Mouse (Mus musculus): ENCODE data around the gene Ptprn2. TPM values are rescaled to one million over a fixed set of nuclear protein-coding genes. Genes with fewer than 3 reads are reported as not detected.

Gene Ptprn2
- polyA plus RNA-seq, 1 experiment: 0.37 TPM

DNA sequence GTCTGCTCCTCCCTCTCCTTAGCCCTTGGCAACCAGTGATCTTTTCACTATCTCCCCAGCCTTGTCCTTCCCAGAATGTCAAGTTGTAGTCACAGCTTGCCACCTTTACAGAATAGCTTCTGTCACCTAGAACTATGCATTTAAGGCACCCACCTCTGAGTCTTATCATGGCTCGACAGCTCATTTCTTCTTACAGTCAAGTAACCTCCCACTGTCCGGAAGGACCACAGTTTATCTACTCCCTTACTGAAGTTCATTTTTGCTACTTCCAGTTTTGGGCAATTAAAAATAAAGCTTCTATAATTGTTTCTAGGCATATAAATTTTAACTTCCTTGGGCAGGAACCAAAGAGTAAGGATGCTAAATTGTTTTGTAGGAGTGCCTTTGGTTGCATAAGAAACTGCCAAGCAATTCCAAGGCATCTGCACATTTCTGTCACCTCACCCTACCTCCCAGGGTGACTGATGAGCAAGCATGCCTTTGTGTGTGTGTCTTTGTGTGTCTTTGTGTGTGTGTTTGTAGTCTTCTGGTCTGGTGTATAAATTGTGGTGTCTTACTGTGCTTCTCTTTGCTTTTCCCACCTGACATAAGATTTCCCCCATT, 516.1 kb downstream of the Ptprn2 start:
- H3K36me3 ChIP-seq (ENCODE audit: control insufficient read depth, insufficient read depth, low read length, poor library complexity, severe bottlenecking): no peaks in the 10 kb centered on the region
- no peaks in the 10 kb centered on the region for H3K9me3 ChIP-seq (replicated peaks; ENCODE audit: control insufficient read depth, insufficient read depth, low read length, poor library complexity, severe bottlenecking)
- H3K9ac ChIP-seq (ENCODE audit: low read depth, poor library complexity, severe bottlenecking): no peak overlapping the region
- no peaks in the 10 kb centered on the region for H3K27me3 ChIP-seq (ENCODE audit: control insufficient read depth, insufficient read depth, low read length, poor library complexity, severe bottlenecking)
- TF ChIP-seq POLR2A (IDR thresholded peaks at IDR 0.05; ENCODE audit: insufficient read depth, low read length): no peak
- no peak for TF ChIP-seq CTCF (IDR thresholded peaks at IDR 0.05; ENCODE audit: low read depth, low read length)
- no peak for TF ChIP-seq EP300 (IDR thresholded peaks at IDR 0.05; ENCODE audit: insufficient read depth, low read depth, low read length)
- no peak overlapping the region for H3K4me3 ChIP-seq (ENCODE audit: low read depth, low read length)
- H3K27ac ChIP-seq (ENCODE audit: insufficient read depth, low read length): no peak overlapping the region
- H3K4me1 ChIP-seq (ENCODE audit: control insufficient read depth, insufficient read depth, low read length): no peaks in the 10 kb centered on the region

DNA sequence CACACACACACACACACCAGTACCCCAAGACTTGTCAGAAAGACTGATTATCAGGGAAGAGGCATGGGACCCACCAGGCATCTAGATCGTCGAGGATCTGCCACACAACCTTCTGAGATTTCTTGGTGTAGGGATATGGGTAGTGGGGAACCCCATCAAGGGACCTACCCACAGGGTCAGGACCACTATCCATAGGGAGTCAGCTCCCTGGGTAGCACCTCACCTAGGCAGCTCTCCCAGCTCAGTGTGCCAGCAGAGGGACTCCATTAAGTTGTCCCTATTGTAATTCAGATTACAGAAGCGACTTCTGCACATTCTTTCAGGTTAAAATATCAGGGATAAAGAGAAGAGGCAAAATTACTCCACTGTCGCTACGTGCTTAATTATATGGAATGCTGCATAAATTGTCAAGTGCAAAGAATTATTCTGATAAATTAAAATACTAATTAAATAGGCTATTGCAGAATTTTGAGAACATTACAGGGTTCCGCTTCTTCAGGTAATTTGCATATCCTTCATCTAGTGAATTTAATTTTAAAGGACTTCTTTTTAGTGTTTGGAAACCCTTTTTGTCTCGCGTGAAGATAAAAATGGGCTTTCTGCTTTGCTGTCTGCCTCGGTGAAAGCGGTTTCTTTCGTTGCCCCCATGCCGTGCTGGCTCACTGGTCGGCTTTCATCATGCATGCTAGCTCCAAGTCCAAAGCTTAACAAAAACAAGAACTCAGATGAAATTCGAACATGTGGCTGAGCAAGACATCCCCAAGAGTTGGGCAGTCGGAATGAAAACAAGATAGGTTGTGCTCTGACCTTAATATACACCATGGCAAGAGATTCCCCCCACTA, 531.5 kb downstream of the Ptprn2 start:
- Histone ChIP-seq H3K4me3 (ENCODE audit: low read depth, low read length) (no peak overlapping the region), H3K9ac (ENCODE audit: low read depth, poor library complexity, severe bottlenecking) (no peak overlapping the region), H3K9me3 (replicated peaks; ENCODE audit: control insufficient read depth, insufficient read depth, low read length, poor library complexity, severe bottlenecking) (no peaks in the 10 kb centered on the region), H3K4me1 (ENCODE audit: control insufficient read depth, insufficient read depth, low read length) (no peaks in the 10 kb centered on the region), H3K36me3 (ENCODE audit: control insufficient read depth, insufficient read depth, low read length, poor library complexity, severe bottlenecking) (no peaks in the 10 kb centered on the region), H3K27ac (ENCODE audit: insufficient read depth, low read length) (no peak overlapping the region), H3K27me3 (ENCODE audit: control insufficient read depth, insufficient read depth, low read length, poor library complexity, severe bottlenecking) (no peaks in the 10 kb centered on the region)
- TF ChIP-seq EP300 (IDR thresholded peaks at IDR 0.05; ENCODE audit: insufficient read depth, low read depth, low read length) (no peak), POLR2A (IDR thresholded peaks at IDR 0.05; ENCODE audit: insufficient read depth, low read length) (no peak), CTCF (IDR thresholded peaks at IDR 0.05; ENCODE audit: low read depth, low read length) (no peak)

DNA sequence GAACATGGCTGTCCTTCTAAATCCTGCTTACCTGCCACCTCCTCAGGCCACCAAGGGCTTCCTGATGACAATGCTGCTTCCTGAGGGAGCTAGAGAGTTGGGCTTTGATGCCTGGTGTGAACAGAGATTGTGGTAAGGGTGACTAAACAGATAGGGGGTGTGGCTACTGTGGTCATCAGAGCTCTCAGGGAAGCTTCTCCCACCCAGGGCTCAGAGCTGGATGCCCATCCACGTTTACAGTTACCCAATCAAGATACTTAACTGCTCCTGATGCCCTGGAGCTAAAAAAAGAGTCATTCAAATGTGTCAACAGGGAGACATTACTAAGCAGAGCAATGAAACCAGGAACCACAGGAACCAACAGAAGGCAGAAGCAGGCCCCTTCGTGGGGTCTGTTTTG, 532.4 kb downstream of the Ptprn2 start:
- Histone ChIP-seq H3K27ac (ENCODE audit: insufficient read depth, low read length) (no peak overlapping the region), H3K27me3 (ENCODE audit: control insufficient read depth, insufficient read depth, low read length, poor library complexity, severe bottlenecking) (no peaks in the 10 kb centered on the region), H3K9me3 (replicated peaks; ENCODE audit: control insufficient read depth, insufficient read depth, low read length, poor library complexity, severe bottlenecking) (no peaks in the 10 kb centered on the region), H3K4me3 (ENCODE audit: low read depth, low read length) (no peak overlapping the region), H3K4me1 (ENCODE audit: control insufficient read depth, insufficient read depth, low read length) (no peaks in the 10 kb centered on the region), H3K9ac (ENCODE audit: low read depth, poor library complexity, severe bottlenecking) (no peak overlapping the region), H3K36me3 (ENCODE audit: control insufficient read depth, insufficient read depth, low read length, poor library complexity, severe bottlenecking) (no peaks in the 10 kb centered on the region)
- no peak for TF ChIP-seq POLR2A (IDR thresholded peaks at IDR 0.05; ENCODE audit: insufficient read depth, low read length)
- no peak for TF ChIP-seq CTCF (IDR thresholded peaks at IDR 0.05; ENCODE audit: low read depth, low read length)
- no peak for TF ChIP-seq EP300 (IDR thresholded peaks at IDR 0.05; ENCODE audit: insufficient read depth, low read depth, low read length)

DNA sequence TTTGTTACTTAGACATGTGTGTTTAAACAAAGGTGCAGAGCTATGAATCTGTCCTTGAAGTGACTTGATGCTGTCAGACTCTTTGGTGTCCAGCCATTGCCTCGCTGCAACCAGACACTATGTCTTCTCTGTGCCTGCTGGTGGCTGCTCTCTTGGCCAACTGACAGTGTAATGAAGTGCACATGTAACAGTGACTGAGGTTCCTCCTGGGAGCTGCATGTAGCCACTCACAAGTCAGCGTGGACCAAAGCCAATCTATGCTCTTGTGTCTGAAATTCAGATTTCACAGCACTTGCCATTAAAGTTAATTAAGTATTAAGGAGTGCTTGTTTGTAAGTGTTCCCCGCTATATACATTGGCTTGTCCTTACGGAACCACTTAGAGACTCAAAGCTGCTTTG, 537.7 kb downstream of the Ptprn2 start:
- no peak overlapping the region for H3K27ac ChIP-seq (ENCODE audit: insufficient read depth, low read length)
- H3K9ac ChIP-seq (ENCODE audit: low read depth, poor library complexity, severe bottlenecking): no peak overlapping the region
- H3K4me3 ChIP-seq (ENCODE audit: low read depth, low read length): no peak overlapping the region
- H3K4me1 ChIP-seq (ENCODE audit: control insufficient read depth, insufficient read depth, low read length): no peaks in the 10 kb centered on the region
- no peaks in the 10 kb centered on the region for H3K9me3 ChIP-seq (replicated peaks; ENCODE audit: control insufficient read depth, insufficient read depth, low read length, poor library complexity, severe bottlenecking)
- no peaks in the 10 kb centered on the region for H3K27me3 ChIP-seq (ENCODE audit: control insufficient read depth, insufficient read depth, low read length, poor library complexity, severe bottlenecking)
- H3K36me3 ChIP-seq (ENCODE audit: control insufficient read depth, insufficient read depth, low read length, poor library complexity, severe bottlenecking): no peaks in the 10 kb centered on the region
- TF ChIP-seq EP300 (IDR thresholded peaks at IDR 0.05; ENCODE audit: insufficient read depth, low read depth, low read length) (no peak), CTCF (IDR thresholded peaks at IDR 0.05; ENCODE audit: low read depth, low read length) (no peak), POLR2A (IDR thresholded peaks at IDR 0.05; ENCODE audit: insufficient read depth, low read length) (no peak)

DNA sequence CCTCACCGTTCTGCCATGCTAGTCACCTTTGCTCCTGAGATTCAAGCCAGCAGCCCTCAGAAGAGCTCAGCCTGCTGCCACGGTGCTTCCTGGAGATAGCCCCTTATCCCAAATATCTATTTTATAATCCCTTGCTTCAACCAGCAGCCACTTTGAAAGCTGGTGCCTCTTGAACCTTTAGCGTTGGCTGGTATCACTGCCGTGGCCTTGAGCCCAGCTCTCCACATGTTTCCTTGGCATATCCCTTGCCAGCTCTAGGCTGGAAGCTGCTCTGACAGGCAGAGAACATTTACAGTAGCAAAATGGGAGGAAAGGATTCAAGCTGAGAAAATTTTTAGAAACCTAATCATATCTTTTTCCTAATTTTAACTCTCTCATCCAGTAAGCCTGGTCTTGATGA, 539.4 kb downstream of the Ptprn2 start:
- no peak for TF ChIP-seq POLR2A (IDR thresholded peaks at IDR 0.05; ENCODE audit: insufficient read depth, low read length)
- no peak for TF ChIP-seq EP300 (IDR thresholded peaks at IDR 0.05; ENCODE audit: insufficient read depth, low read depth, low read length)
- no peak for TF ChIP-seq CTCF (IDR thresholded peaks at IDR 0.05; ENCODE audit: low read depth, low read length)
- Histone ChIP-seq H3K36me3 (ENCODE audit: control insufficient read depth, insufficient read depth, low read length, poor library complexity, severe bottlenecking) (no peaks in the 10 kb centered on the region), H3K27ac (ENCODE audit: insufficient read depth, low read length) (no peak overlapping the region), H3K9ac (ENCODE audit: low read depth, poor library complexity, severe bottlenecking) (no peak overlapping the region), H3K4me3 (ENCODE audit: low read depth, low read length) (no peak overlapping the region), H3K4me1 (ENCODE audit: control insufficient read depth, insufficient read depth, low read length) (no peaks in the 10 kb centered on the region), H3K9me3 (replicated peaks; ENCODE audit: control insufficient read depth, insufficient read depth, low read length, poor library complexity, severe bottlenecking) (no peaks in the 10 kb centered on the region), H3K27me3 (ENCODE audit: control insufficient read depth, insufficient read depth, low read length, poor library complexity, severe bottlenecking) (no peaks in the 10 kb centered on the region)

DNA sequence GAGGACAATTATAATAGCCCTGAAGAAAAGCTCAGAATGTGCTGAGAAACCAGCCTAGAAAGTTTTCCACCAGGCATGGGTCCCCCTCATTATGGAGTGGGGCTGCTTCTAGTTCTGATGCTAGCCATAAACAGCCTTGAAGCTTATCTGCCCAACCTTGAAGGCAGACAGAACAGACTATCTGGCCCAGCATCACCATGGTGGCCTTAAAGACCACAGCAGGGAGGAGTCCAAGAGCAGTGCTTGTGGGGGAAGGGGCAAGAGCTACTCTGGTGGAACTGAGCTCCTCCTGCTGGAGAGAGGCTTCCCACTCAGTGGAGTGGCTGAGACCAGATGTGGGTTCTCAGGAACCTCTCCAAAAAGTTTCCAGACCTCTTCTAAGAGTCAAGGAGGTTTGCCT, 540.2 kb downstream of the Ptprn2 start:
- Histone ChIP-seq H3K27me3 (ENCODE audit: control insufficient read depth, insufficient read depth, low read length, poor library complexity, severe bottlenecking) (no peaks in the 10 kb centered on the region), H3K36me3 (ENCODE audit: control insufficient read depth, insufficient read depth, low read length, poor library complexity, severe bottlenecking) (no peaks in the 10 kb centered on the region), H3K27ac (ENCODE audit: insufficient read depth, low read length) (no peak overlapping the region), H3K9ac (ENCODE audit: low read depth, poor library complexity, severe bottlenecking) (no peak overlapping the region), H3K4me1 (ENCODE audit: control insufficient read depth, insufficient read depth, low read length) (no peaks in the 10 kb centered on the region), H3K9me3 (replicated peaks; ENCODE audit: control insufficient read depth, insufficient read depth, low read length, poor library complexity, severe bottlenecking) (no peaks in the 10 kb centered on the region), H3K4me3 (ENCODE audit: low read depth, low read length) (no peak overlapping the region)
- TF ChIP-seq POLR2A (IDR thresholded peaks at IDR 0.05; ENCODE audit: insufficient read depth, low read length): no peak
- no peak for TF ChIP-seq EP300 (IDR thresholded peaks at IDR 0.05; ENCODE audit: insufficient read depth, low read depth, low read length)
- TF ChIP-seq CTCF (IDR thresholded peaks at IDR 0.05; ENCODE audit: low read depth, low read length): no peak

Measured in ES-Bruce4 (cell line).